Mouse (Mus musculus) midbrain, embryonic 14.5 days (tissue): Measurements from ENCODE around the gene Tmem17. TPM values are rescaled to one million over a fixed set of nuclear protein-coding genes. Genes with fewer than 3 reads are reported as not detected.

Source experiments
- ATAC-seq: fragments of 200-750 bp; cut with Nextera tagmentation; 2 replicates; pipeline ENCODE4 v1.8.0; 2017; ENCODE audit warnings: moderate number of reproducible peaks, moderate library complexity; ENCODE audit not compliant: low FRiP score, low TSS enrichment
- DNase-seq: peaks from one replicate; pipeline ENCODE4 v3.0.0-alpha.2; 2015
- H3K27ac ChIP-seq: fragments of 300-500 bp; sonication (generic); replicated peaks from 2 replicates; pipeline ENCODE4 v1.5.1; 2014; ENCODE audit warnings: mild to moderate bottlenecking, low read depth, low read length, moderate library complexity
- H3K27me3 ChIP-seq: fragments of 300-500 bp; sonication (generic); 2 replicates; pipeline ENCODE4 v1.6.1; 2014; ENCODE audit warnings: low read length, control low read depth, mixed read lengths; ENCODE audit not compliant: control insufficient read depth, insufficient read depth
- H3K36me3 ChIP-seq: fragments of 300-500 bp; sonication (generic); 2 replicates; pipeline ENCODE4 v1.6.1; 2014; ENCODE audit warnings: low read length, control low read depth; ENCODE audit not compliant: control insufficient read depth, insufficient read depth
- H3K4me1 ChIP-seq: fragments of 300-500 bp; sonication (generic); 2 replicates; pipeline ENCODE4 v1.6.1; 2014; ENCODE audit warnings: mild to moderate bottlenecking, antibody characterized with exemption, low read length, control low read depth; ENCODE audit not compliant: control insufficient read depth, insufficient read depth
- H3K4me2 ChIP-seq: fragments of 300-500 bp; sonication (generic); 2 replicates; pipeline ENCODE4 v1.6.1; 2014; ENCODE audit warnings: mild to moderate bottlenecking, low read length, moderate library complexity
- H3K4me3 ChIP-seq: fragments of 300-500 bp; sonication (generic); replicated peaks from 2 replicates; pipeline ENCODE4 v1.5.1; 2014; ENCODE audit warnings: low read depth, low read length
- H3K9ac ChIP-seq: fragments of 300-500 bp; sonication (generic); replicated peaks from 2 replicates; pipeline ENCODE4 v1.6.1; 2014; ENCODE audit warnings: mild to moderate bottlenecking, low read length, moderate library complexity
- H3K9me3 ChIP-seq: fragments of 300-500 bp; sonication (generic); 2 replicates; pipeline ENCODE4 v1.6.1; 2016; ENCODE audit warnings: low read length, control low read depth, mixed read lengths; ENCODE audit not compliant: control insufficient read depth
- WGBS: fragments of 180-500 bp; shearing (Covaris S2); extraction: QIAGEN DNeasy Blood & Tissue Kit; methylation state at CpG from one replicate; pipeline ENCODE4 v1.1.7; 2014; 5-methylcytosine and 5-hydroxymethylcytosine counted together
- polyA plus RNA-seq: library from polyadenylated mRNA; unstranded; fragments of >200 nt; fragmentation: Nextera tagmentation; extraction: Ambion mirVana; gene quantifications from 2 replicates; pipeline ENCODE4 v1.2.1, GENCODE M21; 2014

Tmem17 gene
- 23.5 and 24.4 TPM in 2 replicates for polyA plus RNA-seq

GRCm38 (mm10) chr11:22512038-22513001 is at the start of gene Tmem17:
Gene Tmem17 (plus strand): TSS chr11:22512088.
- H3K4me1 ChIP-seq: 0 out of 2 replicates have a peak, but pooled peaks cover 3% of the 10 kb centered on the region
- H3K27ac ChIP-seq: peak within 1 kb of the TSS; percentile 98
- peak within 1 kb of the TSS; percentile 95 for H3K9ac ChIP-seq
- no peaks in the 10 kb centered on the region for H3K9me3 ChIP-seq
- under 1% methylated on average over 73 of the region's 73 CpGs for WGBS
- H3K27me3 ChIP-seq: no peaks in the 10 kb centered on the region
- peak; percentile 90 for DNase-seq
- peak within 1 kb of the TSS; percentile 67 for H3K4me2 ChIP-seq
- H3K36me3 ChIP-seq: no peaks in the 10 kb centered on the region
- H3K4me3 ChIP-seq: peak within 1 kb of the TSS; percentile 76
- peak; percentile 93 for ATAC-seq

DNA sequence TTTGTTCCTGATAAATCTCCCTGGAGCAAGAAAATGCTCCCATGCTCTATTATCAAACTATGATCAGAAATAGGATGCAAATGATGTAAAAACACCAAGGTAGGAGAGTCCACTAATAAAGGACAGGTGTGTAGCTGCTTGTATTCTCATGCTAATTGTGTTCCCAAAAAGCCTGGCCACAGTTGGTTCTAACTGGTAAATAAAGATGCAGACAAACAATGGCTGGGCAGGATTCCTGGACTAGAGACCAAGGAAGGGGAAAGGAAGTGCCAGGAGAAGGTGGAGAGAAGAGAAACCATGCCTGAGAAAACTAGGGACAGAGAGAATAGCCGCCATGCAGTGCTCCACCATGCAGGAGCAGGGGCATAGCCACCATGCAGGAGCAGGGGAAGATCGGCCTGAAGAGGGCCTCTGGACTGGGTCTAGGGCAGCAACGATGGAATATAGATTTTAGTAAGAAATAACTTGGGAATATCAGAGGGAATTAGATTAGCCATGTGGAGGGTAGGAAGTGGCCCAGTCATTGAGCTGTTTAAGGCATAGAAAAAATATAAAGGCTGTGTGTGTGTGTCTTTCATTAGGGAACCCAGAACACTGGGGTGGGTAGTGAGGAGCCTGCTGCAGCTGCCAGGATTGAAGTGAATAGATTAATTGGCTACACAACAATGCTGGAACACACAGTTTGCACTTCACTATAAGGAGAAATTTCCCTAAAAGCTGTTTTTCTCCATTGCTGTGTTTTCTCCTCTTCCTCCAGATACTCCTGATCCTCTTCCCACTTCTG is 31.9 kb upstream of the Tmem17 start:
- H3K4me2 ChIP-seq: no peak overlapping the region
- DNase-seq: no peak
- H3K36me3 ChIP-seq: no peaks in the 10 kb centered on the region
- H3K27me3 ChIP-seq: no peaks in the 10 kb centered on the region
- no peak overlapping the region for H3K4me3 ChIP-seq
- 68% methylated on average over 3 of the region's 3 CpGs for WGBS
- no peak overlapping the region for H3K27ac ChIP-seq
- H3K9ac ChIP-seq: no peak overlapping the region
- H3K4me1 ChIP-seq: no peaks in the 10 kb centered on the region
- ATAC-seq: no peak
- H3K9me3 ChIP-seq: no peaks in the 10 kb centered on the region

DNA sequence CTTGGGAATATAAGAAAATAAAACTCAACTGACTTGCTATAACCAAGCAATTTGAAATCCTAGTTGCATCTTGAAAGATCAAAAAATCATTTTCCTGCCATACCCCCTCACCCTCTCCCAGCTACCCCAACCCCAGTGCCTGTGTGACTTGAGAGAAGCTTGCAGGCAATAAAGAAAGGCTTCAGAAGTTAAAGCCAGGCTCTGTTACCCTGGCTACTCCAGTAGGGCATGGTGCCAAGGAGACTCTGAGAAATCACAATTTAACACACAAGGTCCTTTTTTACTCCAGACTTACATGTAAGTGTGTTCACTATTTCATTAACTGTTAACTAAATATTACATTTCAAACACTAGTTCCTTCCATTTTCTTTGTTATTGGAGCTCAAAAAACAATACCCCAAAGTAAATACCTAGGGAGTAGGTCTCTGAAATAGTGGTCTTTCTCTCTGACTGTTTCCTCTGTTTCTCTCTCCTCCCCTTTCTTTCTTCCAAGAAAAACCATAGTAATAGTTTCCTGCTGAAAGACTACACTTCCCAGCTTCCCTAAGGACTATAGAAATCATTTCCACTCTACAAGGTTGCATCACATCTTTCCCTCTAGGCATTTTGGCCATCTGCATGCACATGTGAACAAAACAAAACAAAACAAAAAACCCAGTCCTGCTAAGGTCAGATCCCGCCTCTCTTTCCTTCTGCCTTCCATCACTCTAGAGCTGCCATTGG is 30.1 kb upstream of the Tmem17 start:
- Histone ChIP-seq H3K9ac (no peak overlapping the region), H3K4me3 (no peak overlapping the region), H3K36me3 (no peaks in the 10 kb centered on the region), H3K9me3 (no peaks in the 10 kb centered on the region), H3K27me3 (no peaks in the 10 kb centered on the region), H3K4me2 (no peak overlapping the region), H3K4me1 (no peaks in the 10 kb centered on the region), H3K27ac (no peak overlapping the region)
- WGBS: 87% methylated on average over 1 of the region's 1 CpGs
- DNase-seq (peak; percentile 54), ATAC-seq (no peak)

GRCm38 (mm10) chr11:22482362-22482760 is 29.5 kb upstream of the Tmem17 start:
- WGBS: 95% methylated on average over 3 of the region's 3 CpGs
- Histone ChIP-seq H3K4me3 (no peak overlapping the region), H3K4me1 (no peaks in the 10 kb centered on the region), H3K27me3 (no peaks in the 10 kb centered on the region), H3K4me2 (no peak overlapping the region), H3K27ac (no peak overlapping the region), H3K9me3 (no peaks in the 10 kb centered on the region), H3K9ac (no peak overlapping the region), H3K36me3 (no peaks in the 10 kb centered on the region)
- DNase-seq (no peak), ATAC-seq (no peak)

DNA sequence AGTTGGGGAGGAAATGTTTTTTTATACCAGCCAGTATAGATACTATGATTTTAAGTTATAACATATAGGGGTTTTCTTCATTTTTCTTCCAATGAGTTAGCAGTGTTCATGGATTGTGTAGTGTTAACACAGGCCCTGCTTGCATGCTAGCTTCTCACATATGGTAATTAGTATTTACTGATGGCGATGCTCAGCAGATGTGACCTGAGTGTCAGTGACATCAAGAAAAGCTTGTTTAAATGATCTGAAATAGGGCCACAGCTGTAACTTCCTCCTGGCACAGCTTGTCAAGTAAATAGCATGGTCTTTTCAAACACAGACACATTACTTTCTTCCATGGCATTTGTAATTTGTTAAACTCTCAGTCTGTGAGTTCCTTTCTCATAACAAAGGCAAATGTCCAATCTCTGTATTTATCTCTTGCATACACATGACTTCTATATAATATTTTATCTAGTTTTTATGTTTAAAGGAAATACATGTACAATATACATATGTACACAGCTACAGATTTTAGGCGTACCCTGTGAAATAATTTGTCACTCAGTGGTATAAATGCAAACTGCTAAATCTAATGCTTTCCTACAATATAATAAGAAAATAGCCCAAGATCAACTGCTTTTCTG is 18.1 kb upstream of the Tmem17 start:
- Histone ChIP-seq H3K36me3 (no peaks in the 10 kb centered on the region), H3K4me2 (no peak overlapping the region), H3K9me3 (no peaks in the 10 kb centered on the region), H3K4me3 (no peak overlapping the region), H3K4me1 (no peaks in the 10 kb centered on the region), H3K27ac (no peak overlapping the region), H3K9ac (no peak overlapping the region), H3K27me3 (no peaks in the 10 kb centered on the region)
- ATAC-seq: no peak
- DNase-seq: no peak
- WGBS: 77% methylated on average over 2 of the region's 2 CpGs

- H3K4me3 ChIP-seq: no peak overlapping the region
- H3K27me3 ChIP-seq: no peaks in the 10 kb centered on the region
- DNase-seq (no peak), ATAC-seq (no peak)
- H3K4me1 ChIP-seq: no peaks in the 10 kb centered on the region
- H3K9me3 ChIP-seq: no peaks in the 10 kb centered on the region
- H3K27ac ChIP-seq: no peak overlapping the region
- H3K9ac ChIP-seq: no peak overlapping the region
- H3K4me2 ChIP-seq: no peak overlapping the region
- no peaks in the 10 kb centered on the region for H3K36me3 ChIP-seq
These were observed 16.9 kb upstream of the Tmem17 start for GRCm38 (mm10) chr11:22494941-22495340.

DNA sequence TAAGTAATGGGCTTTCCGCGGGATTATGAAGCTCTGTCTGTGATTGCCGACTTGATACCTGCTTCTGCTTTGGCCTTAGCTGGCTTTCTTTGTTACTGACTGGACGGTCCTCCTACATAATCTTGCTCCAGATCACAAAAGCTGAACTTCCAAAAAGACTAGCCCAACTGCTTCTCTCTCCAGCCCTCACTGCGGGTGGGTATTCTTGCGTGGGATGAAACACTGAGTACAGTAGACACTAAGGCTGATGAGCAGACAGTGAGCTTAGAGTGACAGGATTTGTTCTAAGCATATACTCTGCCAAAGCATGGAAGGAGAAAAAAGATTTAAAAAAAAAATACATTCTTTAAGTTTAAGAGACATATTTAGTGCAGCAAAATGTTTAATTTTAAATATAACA is 12.5 kb upstream of the Tmem17 start:
- WGBS: 51% methylated on average over 6 of the region's 6 CpGs
- Histone ChIP-seq H3K9ac (no peak overlapping the region), H3K9me3 (no peaks in the 10 kb centered on the region), H3K27ac (no peak overlapping the region), H3K4me2 (no peak overlapping the region), H3K27me3 (no peaks in the 10 kb centered on the region), H3K4me3 (no peak overlapping the region), H3K36me3 (no peaks in the 10 kb centered on the region), H3K4me1 (no peaks in the 10 kb centered on the region)
- no peak for ATAC-seq
- DNase-seq: no peak

DNA sequence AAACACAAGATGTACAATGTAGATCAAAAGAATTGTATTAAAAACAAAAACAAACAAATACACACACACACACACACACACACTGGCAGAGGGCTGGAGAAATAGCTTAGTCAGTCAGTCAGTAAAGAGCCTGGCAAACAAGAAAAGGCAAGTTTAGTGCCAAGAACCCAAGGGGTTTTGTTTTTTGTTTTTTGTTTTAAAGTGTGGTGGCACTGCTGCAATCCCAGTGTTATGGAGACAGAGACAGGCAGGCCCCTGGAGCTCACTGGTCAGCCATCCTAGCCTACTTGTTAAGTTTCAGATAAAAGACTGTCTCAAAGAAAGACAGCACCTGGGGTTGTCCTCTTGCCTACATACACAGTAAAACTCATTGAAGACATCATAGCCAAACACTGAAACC is 12.0 kb upstream of the Tmem17 start:
- ATAC-seq (no peak), DNase-seq (no peak)
- H3K4me2 ChIP-seq: no peak overlapping the region

More for the DNA sequence above, 12.0 kb upstream of the Tmem17 start:
- Histone ChIP-seq H3K4me3 (no peak overlapping the region), H3K9me3 (no peaks in the 10 kb centered on the region), H3K27me3 (no peaks in the 10 kb centered on the region), H3K9ac (no peak overlapping the region), H3K27ac (no peak overlapping the region), H3K4me1 (no peaks in the 10 kb centered on the region), H3K36me3 (no peaks in the 10 kb centered on the region)
